Mouse (Mus musculus) cerebellum, adult 18-20 months (tissue): ENCODE results near the gene Rfc2.
"Not testable (repeated sequence)": the region's sequence is repeated elsewhere in the genome, so short reads cannot be mapped to it uniquely, and the experiment has no call there.

Source experiments
- DNase-seq, 2 experiments: peaks; one replicate each; pipeline ENCODE4 v3.0.0; 2021

Rfc2 gene

DNA sequence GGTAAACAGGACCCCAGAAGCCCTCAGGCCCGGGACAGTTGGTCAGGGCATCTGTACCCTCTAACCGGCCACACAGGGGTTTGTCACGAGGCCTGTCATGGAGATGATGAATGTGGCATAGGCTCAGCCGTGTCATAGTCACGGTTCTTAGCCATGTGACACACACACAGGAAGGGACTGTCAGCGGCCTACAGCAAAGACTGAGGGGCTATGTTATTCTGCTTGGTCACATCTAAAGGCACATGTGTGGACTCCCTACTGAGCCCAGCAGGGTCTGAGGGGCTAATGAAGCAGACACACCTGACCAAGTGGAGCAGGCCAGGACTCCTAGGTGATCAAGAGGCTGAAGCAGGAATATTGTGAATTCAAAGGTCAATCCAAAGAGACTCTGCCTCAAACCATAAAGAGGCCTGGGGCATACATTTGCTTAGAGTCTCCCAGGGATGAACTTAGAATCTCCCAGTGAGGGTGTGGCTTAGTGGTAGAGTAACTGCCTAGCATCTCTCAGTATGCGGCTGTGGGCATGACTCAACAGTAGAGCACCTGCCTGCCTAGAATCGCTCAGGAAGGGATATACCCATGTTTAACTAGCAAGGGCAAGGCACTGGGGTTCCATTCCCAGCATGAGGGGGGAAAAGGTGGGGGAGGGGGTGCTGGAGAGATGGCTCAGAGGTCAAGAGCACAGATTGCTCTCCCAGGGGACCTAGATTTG is 30.8 kb downstream of the Rfc2 start:
- no peak for DNase-seq

DNA sequence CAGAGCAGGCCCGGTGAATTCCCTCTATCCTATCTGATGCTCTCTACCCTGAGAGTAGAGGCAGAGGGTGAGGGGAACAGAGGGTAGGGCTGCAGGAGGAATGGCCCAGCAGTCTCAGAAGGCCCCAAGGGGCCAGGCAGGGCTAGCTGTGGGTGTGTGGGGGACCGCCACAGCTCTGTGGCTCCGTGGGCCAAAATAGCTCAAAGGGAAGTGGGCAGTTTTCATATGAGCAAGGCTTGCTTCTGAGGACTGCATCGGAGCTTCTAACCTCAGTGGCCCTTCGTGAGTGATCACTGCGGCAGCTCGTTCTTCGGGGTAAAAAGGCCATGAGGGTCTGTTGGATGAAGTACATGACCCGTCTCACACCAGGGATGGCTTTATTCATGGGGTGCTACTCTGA is 32.6 kb downstream of the Rfc2 start:
- no peak for DNase-seq

- DNase-seq, result no peak
Measured at GRCm38 (mm10) chr5:134614296-134614695, 33.1 kb downstream of the Rfc2 start.

GRCm38 (mm10) chr5:134614802-134615201 is 33.6 kb downstream of the Rfc2 start, which contains the start of gene Lat2:
Lat2 (minus strand) TSS chr5:134615025.
- no peak for DNase-seq

DNA sequence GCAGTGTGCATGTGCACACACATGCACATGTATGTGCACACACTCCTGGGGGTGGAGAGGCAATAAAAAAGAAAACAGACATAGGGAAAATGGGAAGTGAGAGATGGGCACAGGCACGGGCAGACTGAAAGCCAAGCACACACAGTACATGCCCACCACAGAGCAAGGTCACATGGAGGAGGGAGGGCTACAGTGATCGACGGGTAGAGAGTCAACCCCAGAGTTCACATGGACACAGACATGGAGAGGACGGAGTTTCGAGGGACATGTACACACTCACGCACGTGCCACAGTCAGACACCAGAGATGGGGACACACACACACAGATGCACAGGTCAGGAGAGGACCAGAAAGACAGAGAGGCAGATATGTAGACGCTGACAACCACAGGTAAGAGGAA is 34.2 kb downstream of the Rfc2 start:
- no peak for DNase-seq

DNA sequence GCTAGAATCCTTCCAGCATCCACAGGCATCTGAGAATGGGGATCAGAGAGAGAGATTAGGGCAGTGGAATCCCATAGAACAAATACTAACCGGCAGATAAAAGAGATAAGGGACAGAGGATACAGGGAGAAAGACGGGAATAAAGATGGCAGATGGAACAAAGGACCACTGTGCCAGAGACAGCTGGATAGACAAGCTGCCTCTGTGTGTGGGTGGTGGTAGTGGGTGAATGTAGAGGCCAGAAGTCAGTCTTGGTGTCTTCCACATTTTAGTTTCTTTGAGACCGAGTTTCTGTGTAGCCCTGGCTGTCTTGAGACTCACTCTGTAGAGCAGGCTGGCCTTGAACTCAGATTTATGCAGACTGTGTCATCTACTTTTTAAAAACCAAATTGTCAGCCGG is 34.6 kb downstream of the Rfc2 start:
- no peak for DNase-seq

- peak; percentile 49 to 57 for DNase-seq
Measured at GRCm38 (mm10) chr5:134617071-134617470, 35.9 kb downstream of the Rfc2 start.

DNA sequence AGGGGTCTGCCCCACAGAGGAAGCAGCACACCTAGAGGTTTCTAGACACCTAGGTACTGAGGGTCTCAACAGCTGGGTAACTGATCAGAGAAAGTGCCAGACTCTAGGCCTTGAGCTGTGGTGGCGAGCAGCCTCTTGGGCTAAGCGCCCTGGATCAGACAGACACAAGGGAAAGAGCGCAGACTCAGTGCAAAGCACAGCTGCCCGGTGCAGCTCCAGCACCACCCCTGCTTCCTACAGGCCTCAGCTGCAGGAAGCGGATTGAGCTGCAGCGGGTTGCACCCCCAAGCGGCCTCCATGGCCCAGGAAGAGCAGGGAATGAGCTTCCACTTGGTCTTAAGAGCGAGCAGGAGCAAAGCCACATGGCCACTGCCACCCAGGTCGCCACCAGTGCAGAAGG is 39.3 kb downstream of the Rfc2 start:
- DNase-seq, result no peak

GRCm38 (mm10) chr5:134621099-134621640 is 40.0 kb downstream of the Rfc2 start:
- DNase-seq, result no peak

GRCm38 (mm10) chr5:134622069-134622468 is 40.9 kb downstream of the Rfc2 start:
- DNase-seq, result peak; percentile 40 to 44

GRCm38 (mm10) chr5:134629508-134629907 is 48.3 kb downstream of the Rfc2 start:
- DNase-seq, result no peak

DNA sequence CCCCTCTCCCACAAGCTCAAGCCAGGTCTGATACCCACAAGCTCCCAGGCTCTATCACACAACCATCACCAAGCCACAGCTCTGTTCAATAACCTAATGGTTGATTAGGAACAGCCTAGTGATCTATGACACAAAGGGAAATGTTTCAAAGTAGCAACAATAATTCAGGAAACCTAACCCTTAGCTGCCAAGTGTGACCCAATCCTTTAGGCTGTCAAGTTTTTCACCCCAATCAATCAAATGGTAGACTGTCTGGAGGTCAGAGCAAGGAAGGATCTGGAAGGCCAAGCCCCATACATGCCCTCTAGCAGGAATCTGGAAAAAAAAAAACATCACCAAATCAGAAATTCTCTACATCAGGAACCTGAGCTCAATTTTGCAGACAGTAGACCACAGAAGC is 49.7 kb downstream of the Rfc2 start:
- no peak for DNase-seq

DNA sequence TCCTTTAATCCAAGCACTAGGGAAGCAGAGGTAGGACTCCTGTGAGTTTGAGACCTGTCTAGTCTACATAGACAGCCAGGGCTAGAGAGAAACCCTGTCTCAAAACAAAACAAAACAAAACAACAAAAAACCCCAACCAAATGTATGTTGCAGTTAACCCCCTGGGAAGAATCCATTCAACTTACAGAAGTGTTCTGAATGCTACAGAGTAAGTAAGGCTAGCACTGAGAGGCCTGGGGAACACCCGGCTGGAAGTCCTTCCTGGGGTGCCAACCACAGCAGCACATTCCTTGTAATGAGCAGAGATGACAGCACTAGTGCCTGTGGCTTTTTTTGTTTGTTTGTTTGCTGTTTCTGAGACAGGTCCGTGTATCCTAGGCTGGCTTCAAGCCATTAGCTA is 51.7 kb downstream of the Rfc2 start:
- no peak for DNase-seq

DNA sequence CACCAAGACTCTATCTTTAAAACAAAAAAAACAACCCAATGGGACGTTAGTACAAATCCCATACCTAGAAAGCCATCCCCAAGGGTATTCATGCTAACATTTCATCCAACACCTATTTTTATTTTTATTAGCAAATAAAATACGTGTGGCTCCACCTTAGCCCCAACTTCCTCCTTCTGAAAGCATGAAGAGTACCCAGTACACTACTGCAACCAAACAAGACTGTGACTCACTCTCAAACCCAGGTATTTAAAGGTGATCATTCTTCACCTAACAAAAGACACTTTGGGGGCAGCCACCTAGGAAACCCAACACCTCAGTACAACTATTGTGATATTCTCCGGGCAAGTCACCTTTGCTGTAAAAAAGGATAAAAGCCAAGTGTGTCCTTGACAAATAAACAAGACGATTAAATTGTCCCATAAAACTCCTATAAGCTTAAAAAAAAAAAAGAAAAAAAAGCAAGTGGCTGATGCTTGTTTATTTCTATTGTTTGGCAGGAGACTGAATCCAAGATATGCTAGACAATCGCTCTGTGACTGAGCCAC is 56.7 kb downstream of the Rfc2 start:
- DNase-seq, result no peak

- DNase-seq, result no peak
Measured at GRCm38 (mm10) chr5:134638461-134639268, 57.5 kb downstream of the Rfc2 start.

GRCm38 (mm10) chr5:134639269-134639682 is 58.1 kb downstream of the Rfc2 start, which contains the start of gene Eif4h:
Eif4h (minus strand) TSS chr5:134639490.
- peak; percentile 94 to 99 for DNase-seq

DNA sequence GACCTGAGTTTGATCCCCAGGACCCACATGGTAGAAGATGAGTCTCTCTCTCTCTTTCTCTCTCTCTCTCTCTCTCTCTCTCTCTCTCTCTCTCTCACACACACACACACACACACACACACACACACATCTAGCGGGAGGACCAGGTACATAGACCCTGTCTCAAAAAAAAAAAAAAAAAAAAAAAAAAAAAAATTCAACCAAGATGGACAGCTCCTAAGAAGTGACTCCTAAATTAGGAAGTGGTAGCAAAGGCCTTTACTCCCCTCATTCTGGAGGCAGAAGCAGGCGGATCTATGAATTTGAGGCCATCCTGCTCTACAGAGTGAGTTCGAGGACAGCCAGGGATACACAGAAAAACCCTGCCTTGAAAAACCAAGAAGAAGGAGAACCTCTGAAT is 59.2 kb downstream of the Rfc2 start:
- no peak for DNase-seq

- DNase-seq, result no peak
Measured at GRCm38 (mm10) chr5:134644121-134644520, 63.0 kb downstream of the Rfc2 start.

DNA sequence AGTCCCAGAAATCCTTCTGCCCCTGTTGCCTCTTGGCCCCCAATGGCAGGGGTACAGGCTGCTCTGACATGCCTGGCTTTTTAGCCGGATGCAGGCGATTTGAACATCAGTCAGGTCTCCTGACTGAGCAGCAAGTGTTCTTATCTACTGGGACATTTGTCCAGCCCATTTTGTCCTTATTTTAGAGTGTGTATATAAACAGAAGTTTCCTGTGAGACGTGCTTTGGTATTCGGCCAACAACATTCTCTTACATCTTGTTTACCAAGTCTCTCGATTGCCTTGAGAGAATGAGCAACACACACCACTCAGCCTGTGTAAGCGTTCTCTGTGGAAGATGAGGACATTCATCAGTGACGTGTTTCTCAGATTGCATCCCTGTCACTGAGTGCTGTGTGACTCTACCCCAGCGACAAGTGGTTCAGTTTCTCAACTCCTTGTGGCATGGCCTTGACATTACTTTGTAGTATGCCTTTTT is 63.5 kb downstream of the Rfc2 start:
- no peak for DNase-seq

DNA sequence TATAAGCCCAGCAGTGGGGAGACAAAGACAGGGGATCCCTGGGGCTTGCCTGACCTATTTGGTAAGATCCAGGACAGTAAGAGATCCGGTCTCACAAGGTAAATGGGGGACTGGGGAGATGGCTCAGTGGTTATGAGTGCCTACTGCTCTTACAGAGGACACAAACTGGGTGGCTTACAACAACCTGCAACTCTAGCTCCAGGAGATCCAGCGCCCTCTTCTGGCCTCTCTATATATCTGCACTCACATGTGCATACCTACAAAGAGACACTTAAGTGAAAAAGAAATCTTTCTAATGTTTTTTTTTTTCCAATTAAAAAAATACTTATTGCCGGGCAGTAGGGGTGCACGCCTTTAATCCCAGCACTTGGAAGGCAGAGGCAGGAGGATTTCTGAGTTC is 65.3 kb downstream of the Rfc2 start:
- no peak for DNase-seq

DNA sequence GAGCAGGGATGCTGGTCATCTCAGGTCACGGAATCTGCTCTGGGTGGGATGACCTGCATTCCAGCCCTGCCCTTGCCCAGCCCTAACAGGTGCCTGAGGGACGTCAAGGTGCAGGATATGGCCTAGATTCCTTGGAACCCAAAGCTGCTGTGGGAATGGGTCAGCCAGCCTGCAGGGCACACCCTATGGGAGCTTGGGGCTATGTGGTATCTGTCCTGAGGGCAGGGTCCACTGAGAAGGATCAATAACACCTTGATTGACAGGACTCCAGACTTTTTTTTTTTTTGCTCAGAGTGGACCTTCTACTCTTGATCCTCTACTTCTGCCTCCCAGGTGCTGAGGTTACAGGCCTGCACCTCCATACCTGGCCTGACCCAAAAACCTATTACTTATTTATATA is 66.2 kb downstream of the Rfc2 start:
- no peak for DNase-seq

GRCm38 (mm10) chr5:134648976-134649375 is 67.8 kb downstream of the Rfc2 start:
- not testable (repeated sequence) for DNase-seq

DNA sequence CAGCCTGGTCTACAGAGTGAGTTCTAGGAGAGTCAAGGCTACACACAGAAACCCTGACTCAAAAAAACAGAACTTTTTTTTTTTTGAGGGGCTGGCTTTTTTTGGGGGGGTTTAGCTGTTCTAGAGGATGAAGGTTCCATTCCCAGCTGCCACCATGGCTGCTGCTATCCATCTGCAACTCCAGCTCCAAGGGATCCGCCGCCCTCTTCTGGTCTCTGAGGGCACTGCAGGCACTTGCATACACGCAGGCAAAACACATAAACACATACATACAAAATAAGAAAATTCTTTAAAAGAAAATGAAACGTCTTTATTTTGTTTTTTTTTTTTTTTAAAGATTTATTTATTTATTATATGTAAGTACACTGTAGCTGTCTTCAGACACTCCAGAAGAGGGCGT is 69.8 kb downstream of the Rfc2 start:
- peak; percentile 33 to 35 for DNase-seq
